Mouse (Mus musculus): Measurements from ENCODE around the gene Cbfa2t3. TPM values are rescaled to one million over a fixed set of nuclear protein-coding genes. Genes with fewer than 3 reads are reported as not detected.
"Not testable (repeated sequence)": the region's sequence is repeated elsewhere in the genome, so short reads cannot be mapped to it uniquely, and the experiment has no call there.

Cbfa2t3 gene
- polyA plus RNA-seq, 1 experiment from 2014 or later = 4.7 TPM

DNA sequence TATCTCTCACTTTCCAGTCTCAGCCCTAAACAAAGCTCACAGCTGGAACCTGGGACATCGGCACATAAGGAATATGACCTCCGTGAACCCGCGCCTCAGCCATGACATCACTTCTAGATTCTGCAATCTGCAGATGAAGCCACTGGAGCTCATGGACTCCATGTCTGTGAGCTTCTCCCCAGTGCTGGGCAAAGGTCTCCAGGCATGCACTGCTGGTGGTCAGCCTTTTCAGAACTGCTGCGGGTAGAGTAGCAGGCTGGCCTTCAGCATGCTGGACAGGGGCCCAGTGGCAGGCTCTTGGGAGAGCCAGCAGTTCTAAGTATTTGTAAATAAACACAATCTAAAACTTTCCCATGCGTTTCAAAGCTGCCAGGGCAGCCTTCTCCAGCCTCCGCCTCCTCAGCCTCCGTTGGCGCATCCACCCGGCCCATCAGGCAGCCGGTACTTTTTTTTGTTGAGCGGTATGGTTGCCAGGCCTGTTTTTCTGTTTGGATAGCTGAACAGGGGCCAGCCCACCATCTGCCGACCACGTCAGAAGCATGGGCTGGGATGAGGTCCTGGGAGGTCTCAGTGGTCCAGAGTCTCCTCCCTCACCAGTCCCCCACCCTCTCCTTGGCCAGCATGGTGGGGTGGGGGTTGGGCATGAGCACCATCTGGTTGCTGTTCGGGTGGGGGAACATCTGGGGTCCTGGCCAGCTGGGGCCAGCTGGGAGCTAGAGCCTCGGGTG is 59.2 kb downstream of the Cbfa2t3 start:
- no peak for TF ChIP-seq CTCF (IDR thresholded peaks at IDR 0.05; ENCODE audit: low read depth)
- peaks cover 18% of the 10 kb centered on the region for H3K4me1 ChIP-seq (ENCODE audit: insufficient read depth)
- DNase-seq (peak; percentile 90), ATAC-seq (ENCODE audit: insufficient read depth) (peak; percentile 83)
- H3K27me3 ChIP-seq (ENCODE audit: insufficient read depth, low read length) = no peaks in the 10 kb centered on the region
- peak overlapping the region; percentile 20; the same call in 1 of the 2 replicates for H3K4me2 ChIP-seq
- no peak overlapping the region for H3K4me3 ChIP-seq (ENCODE audit: low read depth, low read length)
- no peaks in the 10 kb centered on the region for H3K9me3 ChIP-seq (ENCODE audit: low read depth, low read length)
- WGBS = 13% methylated on average over 16 of the region's 16 CpGs
- H3K27ac ChIP-seq (ENCODE audit: low read depth) = peak overlapping the region; percentile 27; the same call in 1 of the 2 replicates
- no peaks in the 10 kb centered on the region for H3K36me3 ChIP-seq (ENCODE audit: insufficient read depth)
- no peak overlapping the region for H3K9ac ChIP-seq

DNA sequence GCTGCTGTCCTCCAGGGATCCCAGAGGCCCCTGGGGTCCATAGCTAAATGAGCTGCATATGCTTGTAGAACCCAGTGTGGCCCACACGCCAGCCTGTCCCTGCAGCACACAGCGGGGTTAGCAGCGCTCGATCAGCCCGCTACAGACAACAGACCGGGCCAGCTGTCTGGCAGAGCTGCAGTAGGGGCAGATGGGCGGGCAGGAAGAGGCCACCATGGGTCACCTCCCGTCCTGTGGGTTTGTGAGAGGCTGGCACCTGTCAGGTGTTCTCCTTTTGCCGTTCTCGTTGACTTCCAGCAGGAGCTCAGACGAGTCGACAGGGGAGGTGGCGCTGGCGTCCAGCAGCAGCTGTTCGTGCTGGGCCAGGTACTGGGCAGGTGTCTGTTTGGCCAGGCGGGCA is 60.3 kb downstream of the Cbfa2t3 start:
- Histone ChIP-seq H3K9me3 (ENCODE audit: low read depth, low read length) (no peaks in the 10 kb centered on the region), H3K4me3 (ENCODE audit: low read depth, low read length) (no peak overlapping the region), H3K27ac (ENCODE audit: low read depth) (no peak overlapping the region), H3K4me1 (ENCODE audit: insufficient read depth) (peaks cover 18% of the 10 kb centered on the region), H3K4me2 (no peak overlapping the region), H3K27me3 (ENCODE audit: insufficient read depth, low read length) (no peaks in the 10 kb centered on the region), H3K9ac (no peak overlapping the region), H3K36me3 (ENCODE audit: insufficient read depth) (no peaks in the 10 kb centered on the region)
- DNase-seq (no peak), ATAC-seq (ENCODE audit: insufficient read depth) (no peak)
- no peak for TF ChIP-seq CTCF (IDR thresholded peaks at IDR 0.05; ENCODE audit: low read depth)
- 63% methylated on average over 16 of the region's 16 CpGs for WGBS

DNA sequence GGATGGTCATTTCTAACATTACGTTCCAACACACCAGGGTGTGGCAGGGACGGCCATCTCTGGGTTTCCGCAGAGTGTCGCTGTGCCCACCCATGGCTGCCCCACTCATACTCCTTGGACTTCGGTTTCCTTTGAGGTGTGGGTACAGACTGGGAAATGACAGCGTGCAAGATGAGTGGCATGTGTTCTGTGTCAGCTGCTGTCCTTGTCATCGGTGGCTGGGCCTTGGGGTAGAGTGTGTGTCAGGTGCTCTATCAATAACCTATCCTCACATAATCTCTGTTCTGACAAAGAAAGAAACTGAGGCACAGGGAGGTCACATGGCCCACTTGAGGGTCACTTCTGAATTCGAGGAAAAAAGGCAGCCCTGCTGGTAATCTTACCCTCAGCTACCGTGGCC is 61.7 kb downstream of the Cbfa2t3 start:
- 73% methylated on average over 9 of the region's 9 CpGs for WGBS
- ATAC-seq (ENCODE audit: insufficient read depth) = no peak

DNA sequence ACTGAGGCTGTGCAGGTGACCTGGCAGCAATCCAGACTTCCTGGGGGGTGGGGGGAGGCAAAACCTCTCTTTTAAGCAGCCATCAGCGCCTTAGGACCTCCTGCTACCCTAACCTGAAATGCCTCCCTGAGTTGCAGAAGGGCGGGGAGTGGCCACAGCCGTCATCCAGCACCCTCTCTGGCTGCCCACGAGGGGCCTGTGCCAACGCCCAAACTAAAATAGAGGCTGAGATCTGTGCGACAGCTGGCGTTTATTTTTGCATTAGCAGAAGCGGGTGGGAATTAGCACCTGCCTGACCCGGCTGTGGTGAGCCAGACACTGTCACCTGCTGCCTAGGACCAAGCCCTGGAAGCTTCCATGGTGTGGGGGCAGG is 62.1 kb downstream of the Cbfa2t3 start:
- H3K9me3 ChIP-seq (ENCODE audit: low read depth, low read length) = no peaks in the 10 kb centered on the region

More for the DNA sequence above, 61.7 kb downstream of the Cbfa2t3 start:
- no peak for TF ChIP-seq CTCF (IDR thresholded peaks at IDR 0.05; ENCODE audit: low read depth)
- DNase-seq = no peak
- Histone ChIP-seq H3K4me2 (no peak overlapping the region), H3K4me1 (ENCODE audit: insufficient read depth) (peaks cover 16% of the 10 kb centered on the region), H3K9me3 (ENCODE audit: low read depth, low read length) (no peaks in the 10 kb centered on the region), H3K4me3 (ENCODE audit: low read depth, low read length) (no peak overlapping the region), H3K36me3 (ENCODE audit: insufficient read depth) (no peaks in the 10 kb centered on the region), H3K9ac (no peak overlapping the region), H3K27me3 (ENCODE audit: insufficient read depth, low read length) (no peaks in the 10 kb centered on the region), H3K27ac (ENCODE audit: low read depth) (no peak overlapping the region)

DNA sequence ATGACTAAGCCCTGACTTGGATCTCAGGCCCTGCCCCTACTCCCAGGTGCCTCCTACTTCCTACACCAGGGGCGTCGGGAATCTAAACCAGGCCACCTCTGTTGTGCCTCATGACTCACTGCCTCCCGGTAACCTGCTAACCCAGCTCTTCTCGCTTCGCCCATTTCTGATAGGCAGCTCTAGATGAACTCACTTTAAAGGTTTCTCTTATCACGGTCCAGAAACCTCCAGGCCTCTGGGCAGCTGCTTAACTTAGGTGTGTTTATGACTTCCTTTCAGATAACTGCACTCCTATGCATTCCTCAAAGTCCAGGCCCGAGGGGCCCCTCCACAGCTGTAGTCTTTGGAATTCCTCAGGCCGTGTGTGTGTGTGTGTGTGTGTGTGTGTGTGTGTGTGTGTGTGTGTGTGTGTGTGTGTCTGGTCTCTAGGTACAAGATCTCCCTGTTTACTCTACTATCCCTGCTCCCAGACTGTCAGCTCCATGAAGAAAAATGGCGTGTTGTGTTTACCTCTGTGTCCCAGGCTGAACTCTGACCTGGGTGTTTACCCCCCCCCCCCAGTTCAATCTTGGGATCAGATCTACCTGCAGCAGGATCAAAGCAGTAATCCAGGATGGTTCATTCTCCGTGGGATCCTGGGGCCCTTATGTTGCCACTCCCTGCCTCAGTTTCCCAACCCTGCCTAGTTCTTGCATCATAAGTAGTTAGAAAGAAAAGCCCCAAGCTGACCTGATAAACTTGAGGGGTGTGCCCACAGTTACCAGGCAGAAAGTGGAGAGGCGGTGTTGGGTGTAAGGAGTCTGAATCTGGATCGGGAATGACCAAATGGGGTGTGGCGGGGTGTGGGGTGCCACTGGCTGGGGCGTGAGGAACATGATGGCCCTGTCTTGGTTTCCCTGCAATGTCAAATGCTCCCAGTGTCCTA is 62.8 kb downstream of the Cbfa2t3 start:
- H3K27ac ChIP-seq (ENCODE audit: low read depth) = no peak overlapping the region
- H3K9ac ChIP-seq = no peak overlapping the region
- H3K4me2 ChIP-seq = no peak overlapping the region
- H3K36me3 ChIP-seq (ENCODE audit: insufficient read depth) = no peaks in the 10 kb centered on the region
- H3K27me3 ChIP-seq (ENCODE audit: insufficient read depth, low read length) = no peaks in the 10 kb centered on the region
- WGBS = 34% methylated on average over 14 of the region's 14 CpGs
- ATAC-seq (ENCODE audit: insufficient read depth) (no peak; the same call in 1 of the 2 replicates), DNase-seq (peak; percentile 32)
- no peaks in the 10 kb centered on the region for H3K9me3 ChIP-seq (ENCODE audit: low read depth, low read length)
- no peak overlapping the region for H3K4me3 ChIP-seq (ENCODE audit: low read depth, low read length)
- H3K4me1 ChIP-seq (ENCODE audit: insufficient read depth) = peaks cover 16% of the 10 kb centered on the region
- TF ChIP-seq CTCF (IDR thresholded peaks at IDR 0.05; ENCODE audit: low read depth) = no peak

More for the DNA sequence above, 62.1 kb downstream of the Cbfa2t3 start:
- TF ChIP-seq CTCF (IDR thresholded peaks at IDR 0.05; ENCODE audit: low read depth) = no peak
- H3K36me3 ChIP-seq (ENCODE audit: insufficient read depth) = no peaks in the 10 kb centered on the region
- H3K4me1 ChIP-seq (ENCODE audit: insufficient read depth) = peaks cover 16% of the 10 kb centered on the region
- H3K4me3 ChIP-seq (ENCODE audit: low read depth, low read length) = no peak overlapping the region
- H3K27ac ChIP-seq (ENCODE audit: low read depth) = no peak overlapping the region
- DNase-seq (no peak), ATAC-seq (ENCODE audit: insufficient read depth) (no peak)
- no peak overlapping the region for H3K4me2 ChIP-seq
- H3K9ac ChIP-seq = no peak overlapping the region
- H3K27me3 ChIP-seq (ENCODE audit: insufficient read depth, low read length) = no peaks in the 10 kb centered on the region
- 42% methylated on average over 9 of the region's 9 CpGs for WGBS

DNA sequence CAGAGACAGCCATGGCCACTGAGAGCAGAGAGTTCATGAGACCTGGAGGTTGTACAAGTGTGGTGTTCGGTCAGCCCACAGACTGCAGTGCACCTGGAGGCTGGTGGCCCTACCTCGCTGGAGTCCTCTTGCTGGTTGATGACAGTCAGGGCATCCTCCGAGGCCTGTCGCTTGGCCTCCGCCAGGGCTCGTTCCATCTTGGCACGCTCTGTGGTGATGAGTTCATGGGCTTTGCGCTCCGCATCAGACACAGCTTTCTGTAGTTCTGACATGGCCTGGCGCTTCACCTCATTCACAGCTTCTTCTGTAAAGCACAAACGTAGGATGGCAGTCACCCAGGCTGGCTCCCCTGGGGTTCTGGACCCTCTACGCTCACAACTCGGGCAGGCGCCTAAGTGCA is 65.7 kb downstream of the Cbfa2t3 start:
- no peak overlapping the region for H3K4me3 ChIP-seq (ENCODE audit: low read depth, low read length)
- WGBS = 93% methylated on average over 14 of the region's 14 CpGs
- H3K4me2 ChIP-seq = no peak overlapping the region
- peaks cover 6% of the 10 kb centered on the region; the same call in 1 of the 2 replicates for H3K4me1 ChIP-seq (ENCODE audit: insufficient read depth)
- no peak overlapping the region for H3K27ac ChIP-seq (ENCODE audit: low read depth)
- ATAC-seq (ENCODE audit: insufficient read depth) (no peak), DNase-seq (no peak)
- peaks cover 7% of the 10 kb centered on the region; the same call in 1 of the 2 replicates for H3K27me3 ChIP-seq (ENCODE audit: insufficient read depth, low read length)
- no peaks in the 10 kb centered on the region for H3K9me3 ChIP-seq (ENCODE audit: low read depth, low read length)
- TF ChIP-seq CTCF (IDR thresholded peaks at IDR 0.05; ENCODE audit: low read depth) = no peak
- no peak overlapping the region for H3K9ac ChIP-seq
- no peaks in the 10 kb centered on the region for H3K36me3 ChIP-seq (ENCODE audit: insufficient read depth)

DNA sequence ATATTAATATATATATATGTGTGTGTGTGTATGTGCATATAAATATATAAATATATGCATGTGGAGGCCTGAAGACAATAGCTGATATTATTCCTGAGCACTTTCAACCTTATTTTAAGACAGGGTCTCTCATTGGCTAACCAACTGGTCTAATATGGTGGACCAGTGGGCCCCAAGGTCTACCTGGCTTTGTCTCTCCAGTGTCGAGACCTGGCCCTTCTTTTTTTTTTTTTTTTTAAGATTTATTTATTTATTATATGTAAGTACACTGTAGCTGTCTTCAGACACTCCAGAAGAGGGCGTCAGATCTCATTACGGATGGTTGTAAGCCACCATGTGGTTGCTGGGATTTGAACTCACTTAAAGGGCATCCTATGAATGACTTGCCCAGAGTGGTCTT is 66.8 kb downstream of the Cbfa2t3 start:
- DNase-seq; H3K9ac ChIP-seq; H3K4me3 ChIP-seq (ENCODE audit: low read depth, low read length); H3K27me3 ChIP-seq (ENCODE audit: insufficient read depth, low read length); ATAC-seq (ENCODE audit: insufficient read depth); H3K4me2 ChIP-seq; H3K9me3 ChIP-seq (ENCODE audit: low read depth, low read length); H3K27ac ChIP-seq (ENCODE audit: low read depth); H3K4me1 ChIP-seq (ENCODE audit: insufficient read depth); H3K36me3 ChIP-seq (ENCODE audit: insufficient read depth): not testable (repeated sequence)
- WGBS = 59% methylated on average over 3 of the region's 3 CpGs
